12 mouse cellular contexts compared by ENCODE assay signal in genomic region chr1:139161619-139162018, GRCm38 (mm10).
DNase-seq lines count a peak whose midpoint lies in the region; ATAC-seq and TF ChIP-seq lines count a peak whose summit lies in the region.
"Had no signal": no experiment of that assay in that cellular context is flagged by ENCODE, and none has a peak within 500 bp of the region (broad histone marks: within the 10 kb centered on the region; RNA-seq: fewer than 3 reads in every experiment).

No protein-coding gene starts in this region.

- no peak overlapping the region for H3K27ac ChIP-seq in heart, postnatal 0 days (ENCODE audit: low read depth)
- no peak overlapping the region for H3K27ac ChIP-seq in hindbrain, postnatal 0 days
- H3K27ac ChIP-seq: limb, embryonic 12.5 days had no signal

- no peak for DNase-seq in heart, postnatal 0 days (ENCODE audit: low spot score)
- DNase-seq in heart, adult 18-20 months = no peak
- DNase-seq in 416B (ENCODE audit: low read depth) (peak; percentile 52), MN1 (ENCODE audit: low spot score) (peak; percentile 13)
- DNase-seq in hindbrain, postnatal 0 days (ENCODE audit: low spot score) = peak; percentile 20
- no peak for DNase-seq in left cerebral cortex, postnatal 4 days
- no peak for DNase-seq in ovary, postnatal 10 days (ENCODE audit: low spot score)
- DNase-seq in cerebellum, postnatal 4 days (ENCODE audit: low spot score in 2 of 2) = no peak
- DNase-seq: adrenal gland, adult 2 months had no signal

- ATAC-seq in heart, postnatal 0 days (ENCODE audit: insufficient read depth, low read depth) = peak; percentile 44; the same call in 1 of the 2 replicates
- ATAC-seq in hindbrain, postnatal 0 days = peak; percentile 50

- H3K4me1 ChIP-seq in heart, postnatal 0 days (ENCODE audit: control insufficient read depth, insufficient read depth) = no peaks in the 10 kb centered on the region
- no peaks in the 10 kb centered on the region for H3K4me1 ChIP-seq in hindbrain, postnatal 0 days (ENCODE audit: insufficient read depth, low read length)
- H3K4me1 ChIP-seq: limb, embryonic 12.5 days had no signal

- intact Hi-C loops in left cerebral cortex, postnatal 4 days (cut with DNase I) = no loop called here

- no peak overlapping the region for H3K4me2 ChIP-seq in heart, postnatal 0 days (ENCODE audit: low read depth, low read length)
- no peak overlapping the region for H3K4me2 ChIP-seq in hindbrain, postnatal 0 days (ENCODE audit: low read depth, low read length)
- H3K4me2 ChIP-seq: limb, embryonic 12.5 days had no signal

- H3K4me3 ChIP-seq in heart, postnatal 0 days (ENCODE audit: low read depth, low read length) = no peak overlapping the region
- no peak overlapping the region for H3K4me3 ChIP-seq in hindbrain, postnatal 0 days (ENCODE audit: low read length)
- H3K4me3 ChIP-seq: erythroblast, embryonic 14.5 days; limb, embryonic 12.5 days; myocyte had no signal

- TF ChIP-seq CTCF in heart, postnatal 0 days (IDR thresholded peaks at IDR 0.05; ENCODE audit: low read depth) = peak; percentile 34; the same call in 1 of the 2 replicates
- TF ChIP-seq CTCF in hindbrain, postnatal 0 days (IDR thresholded peaks at IDR 0.05; ENCODE audit: low read depth) = peak; percentile 54

- TF ChIP-seq EP300 in heart, postnatal 0 days (IDR thresholded peaks at IDR 0.05; ENCODE audit: low read depth) = no peak

- H3K9ac ChIP-seq in heart, postnatal 0 days (replicated peaks; ENCODE audit: low read depth, low read length) = no peak overlapping the region
- no peak overlapping the region for H3K9ac ChIP-seq in hindbrain, postnatal 0 days (replicated peaks; ENCODE audit: low read length)
- H3K9ac ChIP-seq: limb, embryonic 12.5 days had no signal

- no peaks in the 10 kb centered on the region for H3K9me3 ChIP-seq in heart, postnatal 0 days (replicated peaks; ENCODE audit: control insufficient read depth, low read length)
- H3K9me3 ChIP-seq in hindbrain, postnatal 0 days (ENCODE audit: low read length) = no peaks in the 10 kb centered on the region
- H3K9me3 ChIP-seq: limb, embryonic 12.5 days had no signal

- no peaks in the 10 kb centered on the region for H3K36me3 ChIP-seq in heart, postnatal 0 days (replicated peaks; ENCODE audit: control insufficient read depth, insufficient read depth, low read length)
- peaks cover 5% of the 10 kb centered on the region; the same call in 1 of the 2 replicates for H3K36me3 ChIP-seq in hindbrain, postnatal 0 days (ENCODE audit: insufficient read depth, low read length)
- H3K36me3 ChIP-seq: limb, embryonic 12.5 days had no signal

- WGBS in heart, postnatal 0 days = 43% methylated on average over 3 of the region's 3 CpGs
- WGBS in hindbrain, postnatal 0 days = 59% methylated on average over 3 of the region's 3 CpGs

- H3K27me3 ChIP-seq in heart, postnatal 0 days (ENCODE audit: control insufficient read depth, insufficient read depth, low read length) = no peaks in the 10 kb centered on the region
- H3K27me3 ChIP-seq in hindbrain, postnatal 0 days (ENCODE audit: insufficient read depth, low read length) = no peaks in the 10 kb centered on the region
- H3K27me3 ChIP-seq: limb, embryonic 12.5 days had no signal

Comparison
In these comparisons a context has a peak if more than half of its experiments do, and no peak if none do; other contexts are left out.
1. DNase-seq: peak in 416B (single experiment), MN1 (single experiment) and hindbrain, postnatal 0 days (single experiment); none in heart, postnatal 0 days (single experiment), heart, adult 18-20 months (0 of 2), left cerebral cortex, postnatal 4 days (single experiment), ovary, postnatal 10 days (single experiment) and cerebellum, postnatal 4 days (0 of 2).